Mouse (Mus musculus) liver, postnatal 0 days (tissue): ENCODE results near the gene Fktn.

ENCODE experiments used
- CTCF ChIP-seq: sonication (generic); IDR thresholded peaks from 2 replicates; pipeline ENCODE4 v1.5.1; 2016; ENCODE audit warnings: antibody characterized with exemption, low read depth
- EP300 ChIP-seq: IDR thresholded peaks from 2 replicates; pipeline ENCODE4 v1.6.1; 2016; ENCODE audit warnings: antibody characterized with exemption, low read depth, mild to moderate bottlenecking

- no peak for TF ChIP-seq CTCF
- TF ChIP-seq EP300 = no peak
Measured at GRCm38 (mm10) chr4:53781396-53781795, 67.6 kb downstream of the Fktn start.
